Mouse (Mus musculus) NIH3T3 (cell line): ENCODE results near the gene Slc38a2.

Source experiments
- DNase-seq: peaks from one replicate; pipeline ENCODE4 v3.0.0-alpha.2; 2012; ENCODE audit warnings: low read depth

Gene Slc38a2

GRCm38 (mm10) chr15:96660590-96661141, 38.9 kb downstream of the Slc38a2 start:
- DNase-seq: no peak

GRCm38 (mm10) chr15:96658275-96658602, 41.3 kb downstream of the Slc38a2 start:
- DNase-seq: no peak

- DNase-seq: no peak
Observed at GRCm38 (mm10) chr15:96657576-96658274, 41.8 kb downstream of the Slc38a2 start.

- no peak for DNase-seq
Observed at GRCm38 (mm10) chr15:96655514-96655913, 44.0 kb downstream of the Slc38a2 start.

- no peak for DNase-seq
Observed at GRCm38 (mm10) chr15:96654714-96655113, 44.8 kb downstream of the Slc38a2 start.

- DNase-seq: no peak
Observed at GRCm38 (mm10) chr15:96653011-96653410, 46.5 kb downstream of the Slc38a2 start.

GRCm38 (mm10) chr15:96652531-96652930, 47.0 kb downstream of the Slc38a2 start:
- DNase-seq: no peak

- no peak for DNase-seq
Observed at GRCm38 (mm10) chr15:96647376-96647775, 52.2 kb downstream of the Slc38a2 start.

- DNase-seq: peak; percentile 64
Observed at GRCm38 (mm10) chr15:96642436-96643405, 56.8 kb downstream of the Slc38a2 start, which contains the start of gene Slc38a1. Gene Slc38a1, minus strand, starts transcription at chr15:96642913.

- peak; percentile 47 for DNase-seq
Observed at GRCm38 (mm10) chr15:96641821-96642435, 57.6 kb downstream of the Slc38a2 start.

GRCm38 (mm10) chr15:96641111-96641820, 58.3 kb downstream of the Slc38a2 start:
- peak; percentile 81 for DNase-seq

- DNase-seq: peak; percentile 66
Observed at GRCm38 (mm10) chr15:96640291-96640985, 59.1 kb downstream of the Slc38a2 start.

- DNase-seq: no peak
Observed at GRCm38 (mm10) chr15:96639630-96640029, 59.9 kb downstream of the Slc38a2 start.

- peak; percentile 65 for DNase-seq
Observed at GRCm38 (mm10) chr15:96638656-96639055, 60.9 kb downstream of the Slc38a2 start.

GRCm38 (mm10) chr15:96638173-96638572, 61.4 kb downstream of the Slc38a2 start:
- peak; percentile 62 for DNase-seq
